Mouse (Mus musculus): ENCODE results near the gene Epb41l4b. TPM values are rescaled to one million over a fixed set of nuclear protein-coding genes. Genes with fewer than 3 reads are reported as not detected.

The Epb41l4b gene
- polyA plus RNA-seq, 2 experiments, result 5.3 to 12.2 TPM

DNA sequence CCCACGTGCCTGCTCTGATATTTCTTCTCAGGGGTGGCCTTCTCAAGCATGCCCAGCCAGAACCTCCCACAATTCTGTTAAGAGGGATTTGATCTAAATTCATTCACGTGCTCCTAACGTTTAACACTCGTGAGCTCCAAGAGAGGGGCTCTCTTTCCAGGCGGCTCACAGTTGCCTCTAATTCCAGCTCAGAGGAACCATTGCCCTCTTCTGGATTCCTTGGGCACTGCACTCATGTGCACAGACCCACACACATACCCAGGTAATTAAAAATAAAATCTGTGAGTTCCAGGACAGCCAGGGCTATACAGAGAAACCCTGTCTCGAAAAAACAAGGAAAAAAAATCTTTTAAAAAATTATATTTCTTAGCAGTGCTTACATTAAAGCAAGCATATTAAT, 101.6 kb downstream of the Epb41l4b start:
- WGBS, result 91% methylated on average over 6 of the region's 6 CpGs
- no peak for TF ChIP-seq POLR2A (IDR thresholded peaks at IDR 0.05; ENCODE audit: borderline replicate concordance, extremely low read depth, insufficient read depth, insufficient read length)
- Histone ChIP-seq H3K27me3 (ENCODE audit: control insufficient read depth, insufficient read depth, low read length) (no peaks in the 10 kb centered on the region), H3K27ac (replicated peaks; ENCODE audit: low read depth, low read length) (no peak overlapping the region), H3K9ac (ENCODE audit: low read depth, low read length, severe bottlenecking) (no peak overlapping the region), H3K36me3 (ENCODE audit: control insufficient read depth, insufficient read depth, low read length) (no peaks in the 10 kb centered on the region), H3K4me2 (replicated peaks; ENCODE audit: low read depth, low read length, severe bottlenecking) (no peak overlapping the region), H3K4me3 (replicated peaks; ENCODE audit: low read length) (no peak overlapping the region), H3K9me3 (ENCODE audit: control insufficient read depth, low read length) (no peaks in the 10 kb centered on the region), H3K4me1 (ENCODE audit: control insufficient read depth, insufficient read depth, low read length) (0 out of 2 replicates have a peak, but pooled peaks cover 7% of the 10 kb centered on the region)
- ATAC-seq (ENCODE audit: low FRiP score, low read depth), result no peak
- no peak for DNase-seq (ENCODE audit: low spot score)

- Histone ChIP-seq H3K27ac (replicated peaks; ENCODE audit: low read depth, low read length) (no peak overlapping the region), H3K9me3 (ENCODE audit: control insufficient read depth, low read length) (no peaks in the 10 kb centered on the region)
- no peak for ATAC-seq (ENCODE audit: low FRiP score, low read depth)
Measured at GRCm38 (mm10) chr4:57041211-57041610, 102.0 kb downstream of the Epb41l4b start.

GRCm38 (mm10) chr4:57040481-57040880, 102.8 kb downstream of the Epb41l4b start:
- Histone ChIP-seq H3K36me3 (ENCODE audit: control insufficient read depth, insufficient read depth, low read length) (no peaks in the 10 kb centered on the region), H3K4me1 (ENCODE audit: control insufficient read depth, insufficient read depth, low read length) (0 out of 2 replicates have a peak, but pooled peaks cover 7% of the 10 kb centered on the region), H3K27me3 (ENCODE audit: control insufficient read depth, insufficient read depth, low read length) (no peaks in the 10 kb centered on the region), H3K27ac (replicated peaks; ENCODE audit: low read depth, low read length) (no peak overlapping the region), H3K4me2 (replicated peaks; ENCODE audit: low read depth, low read length, severe bottlenecking) (no peak overlapping the region), H3K4me3 (replicated peaks; ENCODE audit: low read length) (no peak overlapping the region), H3K9me3 (ENCODE audit: control insufficient read depth, low read length) (no peaks in the 10 kb centered on the region), H3K9ac (ENCODE audit: low read depth, low read length, severe bottlenecking) (no peak overlapping the region)
- DNase-seq (ENCODE audit: low spot score) (no peak), ATAC-seq (ENCODE audit: low FRiP score, low read depth) (no peak)
- 55% methylated on average over 8 of the region's 8 CpGs for WGBS
- TF ChIP-seq POLR2A (IDR thresholded peaks at IDR 0.05; ENCODE audit: borderline replicate concordance, extremely low read depth, insufficient read depth, insufficient read length), result no peak

More at GRCm38 (mm10) chr4:57041211-57041610, 102.0 kb downstream of the Epb41l4b start:
- Histone ChIP-seq H3K9ac (ENCODE audit: low read depth, low read length, severe bottlenecking) (no peak overlapping the region), H3K4me1 (ENCODE audit: control insufficient read depth, insufficient read depth, low read length) (0 out of 2 replicates have a peak, but pooled peaks cover 7% of the 10 kb centered on the region), H3K27me3 (ENCODE audit: control insufficient read depth, insufficient read depth, low read length) (no peaks in the 10 kb centered on the region), H3K4me2 (replicated peaks; ENCODE audit: low read depth, low read length, severe bottlenecking) (no peak overlapping the region), H3K36me3 (ENCODE audit: control insufficient read depth, insufficient read depth, low read length) (no peaks in the 10 kb centered on the region), H3K4me3 (replicated peaks; ENCODE audit: low read length) (no peak overlapping the region)
- 93% methylated on average over 4 of the region's 4 CpGs for WGBS
- no peak for DNase-seq (ENCODE audit: low spot score)
- no peak for TF ChIP-seq POLR2A (IDR thresholded peaks at IDR 0.05; ENCODE audit: borderline replicate concordance, extremely low read depth, insufficient read depth, insufficient read length)

DNA sequence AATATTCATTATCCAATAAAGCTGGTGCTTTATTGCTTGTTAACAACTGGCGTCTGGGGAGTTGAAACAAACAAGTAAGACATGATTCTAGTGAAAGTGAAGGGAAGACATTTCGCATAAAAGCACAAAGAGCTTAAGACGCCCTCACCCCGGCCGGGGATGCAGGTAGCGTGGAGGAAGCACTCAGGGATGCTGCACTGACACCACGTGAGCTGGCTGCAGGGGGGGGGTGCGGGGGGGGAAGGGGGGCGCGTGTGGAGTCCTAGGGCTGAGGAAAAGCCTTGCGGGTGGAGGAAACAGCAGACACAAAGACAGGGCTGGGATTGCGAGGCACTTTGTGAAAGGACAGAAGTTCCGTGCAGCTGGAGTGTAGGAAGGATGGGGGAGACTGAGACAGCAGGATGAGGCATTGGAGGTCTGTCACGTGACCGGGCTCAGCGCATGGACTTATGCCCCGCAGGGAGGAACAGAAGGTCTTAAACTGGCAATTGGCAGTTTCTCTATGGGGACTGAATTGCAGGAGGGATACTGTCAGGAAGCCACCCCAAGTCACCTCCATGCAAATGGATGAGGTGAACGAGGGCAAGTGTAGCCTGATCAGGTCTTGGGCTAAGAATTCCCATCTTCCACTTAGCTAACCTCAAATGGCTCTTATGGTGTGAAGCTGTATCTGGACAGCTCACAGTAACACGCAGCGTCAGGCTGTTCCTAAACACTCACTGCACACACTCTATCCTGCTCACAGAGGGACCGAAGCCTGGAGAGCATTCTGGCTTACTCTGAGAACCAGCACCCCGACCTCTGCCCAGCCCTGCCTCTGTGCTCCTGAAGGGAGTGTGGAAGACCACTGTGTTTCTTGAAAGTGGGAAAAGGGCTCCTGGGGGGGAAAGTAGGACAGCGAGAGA, 103.9 kb downstream of the Epb41l4b start:
- TF ChIP-seq POLR2A (IDR thresholded peaks at IDR 0.05; ENCODE audit: borderline replicate concordance, extremely low read depth, insufficient read depth, insufficient read length), result no peak
- no peaks in the 10 kb centered on the region for H3K27me3 ChIP-seq (ENCODE audit: control insufficient read depth, insufficient read depth, low read length)
- H3K4me2 ChIP-seq (replicated peaks; ENCODE audit: low read depth, low read length, severe bottlenecking), result peak overlapping the region; percentile 51
- no peak overlapping the region for H3K27ac ChIP-seq (replicated peaks; ENCODE audit: low read depth, low read length)
- peak overlapping the region; percentile 18 for H3K4me3 ChIP-seq (replicated peaks; ENCODE audit: low read length)
- ATAC-seq (ENCODE audit: low FRiP score, low read depth), result no peak
- H3K9me3 ChIP-seq (ENCODE audit: control insufficient read depth, low read length), result no peaks in the 10 kb centered on the region
- H3K4me1 ChIP-seq (ENCODE audit: control insufficient read depth, insufficient read depth, low read length), result 0 out of 2 replicates have a peak, but pooled peaks cover 7% of the 10 kb centered on the region
- WGBS, result 10% methylated on average over 23 of the region's 23 CpGs
- H3K36me3 ChIP-seq (ENCODE audit: control insufficient read depth, insufficient read depth, low read length), result no peaks in the 10 kb centered on the region
- peak overlapping the region; percentile 26; the same call in 1 of the 2 replicates for H3K9ac ChIP-seq (ENCODE audit: low read depth, low read length, severe bottlenecking)
- no peak for DNase-seq (ENCODE audit: low spot score)

DNA sequence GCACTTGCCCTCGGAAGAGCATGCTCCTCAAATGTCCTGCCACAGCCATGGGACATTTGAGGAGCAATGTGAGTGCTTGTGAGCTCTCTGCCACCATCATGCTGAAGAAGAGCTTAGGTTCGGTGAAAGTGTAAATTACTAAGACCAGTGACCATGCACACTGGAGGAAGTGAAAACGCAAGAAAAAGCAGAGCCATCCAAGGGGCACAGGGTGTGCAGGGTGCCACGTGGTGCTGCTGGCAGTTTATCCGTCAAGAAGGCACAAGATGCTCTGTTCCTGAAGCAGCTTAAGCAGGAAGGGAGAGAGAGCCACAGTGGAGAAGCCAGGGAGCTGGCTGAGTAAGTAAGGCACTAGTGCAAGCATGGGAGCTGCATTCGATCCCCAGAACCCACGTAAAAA, 105.7 kb downstream of the Epb41l4b start:
- H3K27me3 ChIP-seq (ENCODE audit: control insufficient read depth, insufficient read depth, low read length), result no peaks in the 10 kb centered on the region
- no peak overlapping the region for H3K9ac ChIP-seq (ENCODE audit: low read depth, low read length, severe bottlenecking)
- 0 out of 2 replicates have a peak, but pooled peaks cover 7% of the 10 kb centered on the region for H3K4me1 ChIP-seq (ENCODE audit: control insufficient read depth, insufficient read depth, low read length)
- DNase-seq (ENCODE audit: low spot score), result no peak
- H3K9me3 ChIP-seq (ENCODE audit: control insufficient read depth, low read length), result no peaks in the 10 kb centered on the region
- H3K36me3 ChIP-seq (ENCODE audit: control insufficient read depth, insufficient read depth, low read length), result no peaks in the 10 kb centered on the region
- no peak overlapping the region for H3K4me3 ChIP-seq (replicated peaks; ENCODE audit: low read length)
- TF ChIP-seq POLR2A (IDR thresholded peaks at IDR 0.05; ENCODE audit: borderline replicate concordance, extremely low read depth, insufficient read depth, insufficient read length), result no peak
- H3K27ac ChIP-seq (replicated peaks; ENCODE audit: low read depth, low read length), result no peak overlapping the region
- H3K4me2 ChIP-seq (replicated peaks; ENCODE audit: low read depth, low read length, severe bottlenecking), result no peak overlapping the region
- ATAC-seq (ENCODE audit: low FRiP score, low read depth), result no peak
- 66% methylated on average over 7 of the region's 7 CpGs for WGBS

Data from limb, embryonic 14.5 days (tissue).